Mouse (Mus musculus) embryonic facial prominence, embryonic 15.5 days (tissue): ENCODE data around the gene Trcg1. TPM values are rescaled to one million over a fixed set of nuclear protein-coding genes. Genes with fewer than 3 reads are reported as not detected.

Experiments used
- ATAC-seq: fragments of 200-750 bp; cut with Nextera tagmentation; 2 replicates; pipeline ENCODE4 v1.8.0; 2017; ENCODE audit warnings: low read depth, moderate TSS enrichment; ENCODE audit not compliant: insufficient number of reproducible peaks, low FRiP score, low TSS enrichment
- H3K27ac ChIP-seq: fragments of 300-500 bp; sonication (generic); replicated peaks from 2 replicates; pipeline ENCODE4 v1.5.1; 2015; ENCODE audit warnings: mild to moderate bottlenecking, inconsistent platforms
- H3K27me3 ChIP-seq: fragments of 300-500 bp; sonication (generic); 2 replicates; pipeline ENCODE4 v1.6.1; 2015; ENCODE audit warnings: inconsistent platforms
- H3K36me3 ChIP-seq: fragments of 300-500 bp; sonication (generic); 2 replicates; pipeline ENCODE4 v1.6.1; 2015; ENCODE audit warnings: mild to moderate bottlenecking, inconsistent platforms
- H3K4me1 ChIP-seq: fragments of 300-500 bp; sonication (generic); 2 replicates; pipeline ENCODE4 v1.6.1; 2015; ENCODE audit warnings: inconsistent platforms
- H3K4me2 ChIP-seq: fragments of 300-500 bp; sonication (generic); replicated peaks from 2 replicates; pipeline ENCODE4 v1.6.1; 2015; ENCODE audit warnings: mild to moderate bottlenecking, inconsistent platforms
- H3K4me3 ChIP-seq: fragments of 300-500 bp; sonication (generic); replicated peaks from 2 replicates; pipeline ENCODE4 v1.5.1; 2015; ENCODE audit warnings: mild to moderate bottlenecking, inconsistent platforms
- H3K9ac ChIP-seq: fragments of 300-500 bp; sonication (generic); 2 replicates; pipeline ENCODE4 v1.6.1; 2015; ENCODE audit warnings: inconsistent platforms
- H3K9me3 ChIP-seq: fragments of 300-500 bp; sonication (generic); replicated peaks from 2 replicates; pipeline ENCODE4 v1.6.1; 2016; ENCODE audit warnings: inconsistent platforms
- WGBS: fragments of 180-500 bp; shearing (Covaris S2); methylation state at CpG from one replicate; pipeline ENCODE4 v1.1.7; 2015; 5-methylcytosine and 5-hydroxymethylcytosine counted together
- polyA plus RNA-seq: library from polyadenylated mRNA; unstranded; fragments of >200 nt; fragmentation: Nextera tagmentation; extraction: Ambion mirVana; gene quantifications from 2 replicates; pipeline ENCODE4 v1.2.1, GENCODE M21; 2015

Gene Trcg1
- polyA plus RNA-seq, 1 experiment from 2014 or later, result not detected

DNA sequence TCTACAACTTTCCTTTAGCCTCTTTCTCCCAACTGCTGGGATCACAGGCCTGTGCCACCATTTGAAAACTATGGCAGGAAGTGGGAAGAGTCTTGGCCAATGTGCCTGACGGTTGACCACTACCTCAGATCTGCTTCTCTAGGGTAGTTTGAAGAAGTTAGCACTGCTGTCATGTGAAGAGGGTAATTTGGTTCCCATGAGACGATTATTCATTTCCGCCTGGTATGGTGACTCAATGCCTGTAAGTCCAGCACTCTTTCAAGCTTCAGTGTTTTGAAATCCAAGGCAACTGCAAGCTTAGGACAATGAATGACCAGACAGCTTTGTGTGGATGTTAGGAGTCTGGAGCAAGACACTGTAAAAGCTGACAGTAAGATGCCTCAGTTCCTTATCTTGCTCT, 2.6 kb upstream of the Trcg1 start:
- Histone ChIP-seq H3K36me3 (no peaks in the 10 kb centered on the region), H3K4me1 (peaks cover 4% of the 10 kb centered on the region; the same call in 1 of the 2 replicates), H3K27ac (no peak overlapping the region), H3K4me3 (no peak overlapping the region), H3K9ac (no peak overlapping the region), H3K4me2 (no peak overlapping the region), H3K9me3 (no peaks in the 10 kb centered on the region), H3K27me3 (no peaks in the 10 kb centered on the region)
- no peak for ATAC-seq
- 74% methylated on average over 3 of the region's 3 CpGs for WGBS

DNA sequence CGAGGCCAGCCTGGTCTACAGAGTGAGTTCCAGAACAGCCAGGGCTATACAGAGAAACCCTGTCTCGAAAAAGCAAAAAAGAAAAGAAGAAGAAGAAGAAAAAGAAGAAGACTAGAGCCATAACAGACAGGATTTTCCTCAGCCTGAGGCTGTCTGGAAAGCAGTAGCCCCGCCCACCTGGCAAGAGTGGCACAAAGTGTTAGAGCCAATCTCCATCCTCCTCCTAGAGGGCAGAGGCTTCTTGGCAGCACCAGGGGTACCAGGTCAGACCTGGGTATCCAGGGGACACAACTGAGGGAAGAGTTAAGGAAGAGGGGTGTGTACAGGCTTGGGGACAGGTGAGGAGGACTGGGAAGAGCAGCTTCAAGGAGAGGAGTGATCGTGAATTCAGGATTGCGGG, 1.3 kb downstream of the Trcg1 start:
- H3K4me3 ChIP-seq, result no peak overlapping the region

DNA sequence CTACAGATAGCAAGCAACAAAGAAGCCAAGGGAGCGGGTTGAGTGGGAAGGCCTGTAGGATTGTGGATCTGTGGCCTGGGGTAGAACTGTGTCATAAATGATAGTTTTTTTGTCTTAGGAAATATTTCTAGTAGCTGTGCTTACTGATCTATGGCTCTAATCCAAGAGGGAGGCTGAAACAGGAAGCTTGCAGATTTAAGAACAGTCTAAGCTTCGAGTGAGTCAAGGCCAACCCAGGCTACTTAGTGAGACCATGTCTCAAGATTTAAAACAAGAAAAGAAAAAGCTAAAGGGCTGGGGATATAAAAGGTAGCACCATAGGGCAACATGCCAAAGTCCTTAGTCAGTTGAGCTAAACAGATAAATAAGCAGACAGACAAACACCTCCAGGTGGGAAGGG, 1.9 kb downstream of the Trcg1 start:
- Histone ChIP-seq H3K9me3 (no peaks in the 10 kb centered on the region), H3K4me1 (no peaks in the 10 kb centered on the region), H3K27me3 (no peaks in the 10 kb centered on the region), H3K4me3 (no peak overlapping the region), H3K27ac (no peak overlapping the region), H3K9ac (no peak overlapping the region), H3K36me3 (no peaks in the 10 kb centered on the region), H3K4me2 (no peak overlapping the region)
- WGBS, result 80% methylated on average over 2 of the region's 2 CpGs
- no peak for ATAC-seq

More for the DNA sequence above, 1.3 kb downstream of the Trcg1 start:
- no peak for ATAC-seq
- Histone ChIP-seq H3K27me3 (no peaks in the 10 kb centered on the region), H3K9ac (no peak overlapping the region), H3K27ac (no peak overlapping the region), H3K9me3 (no peaks in the 10 kb centered on the region), H3K4me1 (no peaks in the 10 kb centered on the region), H3K36me3 (no peaks in the 10 kb centered on the region), H3K4me2 (no peak overlapping the region)
- WGBS, result 76% methylated on average over 5 of the region's 5 CpGs

DNA sequence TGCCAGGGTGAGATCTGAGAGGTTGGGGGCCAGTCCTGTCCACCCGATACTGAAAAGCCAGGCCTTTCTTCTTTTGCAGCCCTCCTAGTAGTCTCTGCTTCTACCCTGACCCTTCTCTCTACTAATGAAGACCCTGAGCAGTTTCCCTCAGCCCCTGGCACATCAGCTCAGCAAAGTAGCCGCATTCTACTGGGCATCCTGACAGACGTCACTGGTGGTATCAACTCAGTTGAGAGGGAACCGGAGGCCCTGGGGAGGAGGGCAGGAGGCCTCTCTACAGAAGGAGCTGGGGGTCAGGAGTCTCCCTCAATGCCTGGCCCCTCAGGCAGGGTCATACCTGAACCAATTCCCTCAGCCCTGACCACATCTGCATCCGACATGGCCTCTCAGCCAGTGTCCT, 4.8 kb downstream of the Trcg1 start:
- no peak overlapping the region for H3K9ac ChIP-seq
- no peaks in the 10 kb centered on the region for H3K9me3 ChIP-seq
- H3K4me1 ChIP-seq, result no peaks in the 10 kb centered on the region
- H3K36me3 ChIP-seq, result no peaks in the 10 kb centered on the region
- no peak overlapping the region for H3K4me3 ChIP-seq
- H3K27ac ChIP-seq, result no peak overlapping the region
- H3K4me2 ChIP-seq, result no peak overlapping the region
- no peaks in the 10 kb centered on the region for H3K27me3 ChIP-seq
- ATAC-seq, result no peak
- WGBS, result 79% methylated on average over 5 of the region's 5 CpGs

DNA sequence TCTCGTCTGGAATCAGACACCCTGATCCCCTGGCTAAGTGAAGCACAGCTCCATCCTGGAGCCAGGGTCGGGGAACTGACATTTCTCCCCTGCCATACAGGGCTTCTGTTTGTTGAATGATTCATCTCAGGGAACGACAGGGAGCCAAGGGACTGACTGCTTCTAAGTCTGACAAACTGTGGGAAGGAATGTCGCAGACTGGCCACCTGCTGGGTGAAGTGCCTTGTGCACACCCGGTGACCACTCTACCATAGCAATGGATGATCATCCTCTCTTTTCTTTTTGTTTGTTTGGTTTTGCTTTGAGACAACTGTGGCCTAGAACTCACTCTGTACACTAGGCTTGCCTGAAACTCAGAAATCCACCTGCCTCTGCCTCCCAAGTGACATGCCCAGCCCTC, 6.6 kb downstream of the Trcg1 start:
- H3K27ac ChIP-seq, result no peak overlapping the region
- no peak overlapping the region for H3K4me3 ChIP-seq
- no peak overlapping the region for H3K4me2 ChIP-seq
- ATAC-seq, result no peak
- no peaks in the 10 kb centered on the region for H3K4me1 ChIP-seq
- no peaks in the 10 kb centered on the region for H3K36me3 ChIP-seq
- 49% methylated on average over 5 of the region's 5 CpGs for WGBS
- no peaks in the 10 kb centered on the region for H3K9me3 ChIP-seq
- H3K27me3 ChIP-seq, result no peaks in the 10 kb centered on the region
- H3K9ac ChIP-seq, result no peak overlapping the region

DNA sequence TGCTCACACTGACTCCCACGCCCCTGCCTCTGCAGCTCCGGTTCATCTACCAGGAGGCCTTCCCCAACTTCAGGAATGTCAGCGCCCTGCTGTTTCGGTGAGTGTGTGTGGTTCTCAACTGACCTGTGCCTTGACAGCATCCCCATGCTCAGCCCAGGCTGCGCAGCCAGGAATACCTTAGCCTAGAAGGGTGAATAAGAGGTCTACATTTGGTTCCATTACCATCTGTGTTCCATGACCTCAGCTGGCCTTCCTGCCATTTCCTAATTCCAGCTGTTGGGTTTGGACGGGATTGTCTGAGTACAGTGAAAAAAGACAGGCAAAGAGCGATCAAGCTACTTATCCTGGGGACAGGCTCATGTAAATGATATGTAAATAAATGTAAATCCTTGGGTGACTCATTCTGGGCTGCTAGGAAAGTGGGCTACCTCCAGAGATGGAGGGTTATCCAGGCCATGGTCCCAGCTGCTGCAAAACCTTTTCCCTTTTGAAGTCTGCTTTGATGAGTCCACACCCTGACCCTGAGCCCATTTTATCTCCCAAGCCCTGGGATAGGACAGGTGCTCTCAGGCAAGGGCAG, 7.8 kb downstream of the Trcg1 start:
- Histone ChIP-seq H3K9me3 (no peaks in the 10 kb centered on the region), H3K4me3 (no peak overlapping the region), H3K9ac (no peak overlapping the region), H3K4me1 (no peaks in the 10 kb centered on the region), H3K4me2 (no peak overlapping the region), H3K36me3 (no peaks in the 10 kb centered on the region), H3K27ac (no peak overlapping the region), H3K27me3 (no peaks in the 10 kb centered on the region)
- WGBS, result 24% methylated on average over 7 of the region's 7 CpGs
- no peak for ATAC-seq

DNA sequence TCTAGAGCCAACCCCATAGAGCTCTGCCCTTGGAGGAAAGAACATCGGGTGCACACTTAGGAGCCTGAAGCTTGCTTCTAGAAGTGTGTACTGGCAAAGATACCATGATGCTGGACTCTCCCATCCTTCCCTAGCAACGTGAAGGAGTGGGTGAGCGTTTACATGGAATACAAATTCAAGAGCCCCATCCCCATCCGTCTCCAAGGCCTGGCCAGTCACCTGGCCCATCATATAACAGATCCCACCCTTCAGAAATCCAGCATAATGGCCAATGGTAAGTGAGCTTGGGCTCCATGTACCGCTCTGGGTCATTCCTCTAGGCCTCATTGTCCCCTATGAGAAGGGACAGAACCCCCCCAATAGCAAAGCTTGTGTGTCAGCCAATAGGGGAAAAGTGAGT, 10.1 kb downstream of the Trcg1 start:
- Histone ChIP-seq H3K4me3 (no peak overlapping the region), H3K4me2 (no peak overlapping the region), H3K27me3 (no peaks in the 10 kb centered on the region), H3K9me3 (no peaks in the 10 kb centered on the region), H3K27ac (no peak overlapping the region), H3K4me1 (no peaks in the 10 kb centered on the region), H3K9ac (no peak overlapping the region), H3K36me3 (peaks cover 4% of the 10 kb centered on the region; the same call in 1 of the 2 replicates)
- WGBS, result 93% methylated on average over 5 of the region's 5 CpGs
- no peak for ATAC-seq

DNA sequence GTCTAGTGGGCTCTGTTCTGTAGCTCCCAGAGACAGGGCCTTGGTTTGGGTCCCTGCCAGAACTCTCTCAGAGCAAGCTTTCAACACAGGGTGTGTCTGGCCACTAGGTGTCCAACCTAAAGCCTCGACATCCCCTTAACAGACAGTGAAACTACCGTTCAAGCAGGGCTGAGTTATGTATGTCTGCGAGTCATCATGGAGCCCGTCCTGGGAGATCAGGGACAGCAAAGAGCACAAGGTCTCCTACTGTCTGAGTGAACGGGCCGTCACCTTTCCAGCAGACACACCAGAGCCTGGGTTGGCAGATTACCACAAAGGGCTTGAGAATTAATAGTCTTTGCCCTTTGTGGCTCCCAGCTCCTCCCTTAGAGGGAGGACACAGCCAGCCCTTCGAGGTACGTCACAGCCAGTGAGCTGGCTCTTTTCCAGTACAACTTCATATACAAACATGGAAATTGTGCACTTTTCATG, 10.9 kb downstream of the Trcg1 start:
- no peak overlapping the region for H3K4me3 ChIP-seq
- H3K27ac ChIP-seq, result no peak overlapping the region
- no peak overlapping the region for H3K4me2 ChIP-seq
- no peak overlapping the region for H3K9ac ChIP-seq
- H3K4me1 ChIP-seq, result no peaks in the 10 kb centered on the region
- H3K36me3 ChIP-seq, result peaks cover 5% of the 10 kb centered on the region; the same call in 1 of the 2 replicates
- no peaks in the 10 kb centered on the region for H3K9me3 ChIP-seq
- 64% methylated on average over 8 of the region's 8 CpGs for WGBS
- no peak for ATAC-seq
- no peaks in the 10 kb centered on the region for H3K27me3 ChIP-seq

DNA sequence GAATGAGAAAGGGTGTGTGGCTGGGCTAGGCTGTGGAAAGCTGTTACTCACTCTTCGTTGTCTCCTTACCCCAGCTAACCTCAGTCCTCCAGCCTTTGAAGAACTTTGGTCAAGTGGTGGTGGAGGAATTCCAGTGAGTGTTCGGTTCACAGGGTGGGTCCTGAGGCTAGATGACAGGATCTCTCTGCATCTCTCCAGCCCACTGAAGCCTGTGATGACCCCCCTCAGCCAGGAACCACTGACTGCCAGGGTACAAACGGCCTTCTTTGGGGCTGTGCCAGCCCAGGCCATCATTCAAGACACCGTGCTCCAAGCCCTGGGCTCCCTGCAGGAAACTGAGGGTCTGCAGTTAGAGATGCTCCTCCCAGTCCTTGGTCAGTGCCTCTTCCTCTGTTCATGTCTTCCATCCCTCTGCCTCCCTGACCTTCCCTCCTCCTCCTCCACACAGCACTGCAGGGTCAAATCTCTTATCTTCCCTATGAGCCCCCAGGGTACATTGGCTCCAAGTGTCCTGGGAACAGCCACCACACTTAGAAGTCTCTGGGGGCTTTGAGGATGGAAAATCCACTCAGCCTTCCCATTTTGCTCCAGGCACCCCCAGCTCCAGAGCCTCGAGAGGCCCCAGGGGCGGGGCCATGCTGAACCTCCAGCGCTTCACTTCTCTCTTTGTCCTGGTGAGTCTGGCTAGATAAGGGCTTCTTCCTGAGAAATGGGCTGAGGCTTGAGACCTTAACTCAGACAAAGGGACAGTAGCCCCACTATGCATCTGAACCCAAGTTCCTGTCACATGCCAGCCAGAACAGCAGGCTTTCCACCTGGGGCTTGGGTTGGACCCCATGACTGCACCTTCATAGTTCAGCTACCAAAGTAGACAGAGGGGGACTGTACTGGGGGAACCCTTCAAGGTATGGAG, 11.9 kb downstream of the Trcg1 start:
- no peak overlapping the region for H3K4me2 ChIP-seq
- 65% methylated on average over 7 of the region's 7 CpGs for WGBS
- H3K4me1 ChIP-seq, result no peaks in the 10 kb centered on the region
- H3K4me3 ChIP-seq, result no peak overlapping the region
- H3K9me3 ChIP-seq, result no peaks in the 10 kb centered on the region
- no peak for ATAC-seq
- peaks cover 15% of the 10 kb centered on the region for H3K36me3 ChIP-seq
- H3K27ac ChIP-seq, result no peak overlapping the region
- no peaks in the 10 kb centered on the region for H3K27me3 ChIP-seq
- H3K9ac ChIP-seq, result no peak overlapping the region

DNA sequence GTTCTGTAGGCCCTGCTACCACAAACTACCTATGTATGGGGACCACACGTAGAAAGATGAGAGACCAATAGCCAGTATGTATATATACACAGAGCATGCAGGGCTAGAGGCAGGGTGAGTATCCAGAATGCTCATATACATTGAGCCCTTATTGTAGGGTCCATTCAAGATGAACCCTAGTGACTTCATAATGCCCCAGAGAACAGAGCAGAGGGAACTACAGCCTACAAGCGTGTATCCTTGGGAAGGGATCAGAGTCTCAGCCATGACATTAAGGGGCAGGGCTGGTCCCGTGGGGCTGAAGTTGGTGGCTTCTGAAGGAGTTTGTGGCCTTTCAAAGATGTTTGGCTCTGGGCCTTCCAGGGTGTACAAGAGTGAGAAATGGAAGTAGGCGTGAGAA, 13.7 kb downstream of the Trcg1 start:
- whole genome bisulfite sequencing, result 89% methylated on average over 4 of the region's 4 CpGs
- Histone ChIP-seq H3K27ac (no peak overlapping the region), H3K27me3 (no peaks in the 10 kb centered on the region), H3K9ac (no peak overlapping the region), H3K4me1 (no peaks in the 10 kb centered on the region), H3K4me2 (no peak overlapping the region), H3K36me3 (peaks cover 32% of the 10 kb centered on the region), H3K4me3 (no peak overlapping the region), H3K9me3 (no peaks in the 10 kb centered on the region)
- no peak for ATAC-seq

DNA sequence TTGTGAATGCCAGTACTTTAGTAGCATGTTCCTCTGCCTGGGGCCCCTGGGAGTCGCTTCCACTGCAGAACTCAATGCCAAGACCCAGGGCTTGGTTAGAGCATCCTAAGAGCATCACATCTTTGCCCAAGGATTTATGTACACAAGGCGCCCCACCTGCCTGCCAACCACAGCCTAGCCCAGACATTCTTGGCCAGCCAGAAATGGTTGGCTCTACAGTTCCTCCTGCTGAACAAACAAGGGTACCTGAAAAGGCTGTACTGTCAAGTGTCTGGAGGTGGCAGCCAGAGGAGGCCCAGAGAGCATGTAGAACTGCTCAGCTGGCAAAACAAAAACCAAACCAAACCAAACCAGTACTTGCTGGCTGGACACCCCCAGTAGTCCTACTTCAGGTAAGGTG, 14.8 kb downstream of the Trcg1 start:
- Histone ChIP-seq H3K9ac (no peak overlapping the region), H3K4me1 (peaks cover 1% of the 10 kb centered on the region; the same call in 1 of the 2 replicates), H3K36me3 (peaks cover 41% of the 10 kb centered on the region), H3K27me3 (no peaks in the 10 kb centered on the region), H3K4me2 (no peak overlapping the region), H3K4me3 (no peak overlapping the region), H3K9me3 (no peaks in the 10 kb centered on the region), H3K27ac (no peak overlapping the region)
- 89% methylated on average over 2 of the region's 2 CpGs for WGBS
- no peak for ATAC-seq
